Mouse (Mus musculus) hindbrain, embryonic 14.5 days (tissue): Measurements from ENCODE around the gene Hephl1. TPM values are rescaled to one million over a fixed set of nuclear protein-coding genes. Genes with fewer than 3 reads are reported as not detected.

ENCODE experiments used
- ATAC-seq: fragments of 200-750 bp; cut with Nextera tagmentation; 2 replicates; pipeline ENCODE4 v1.8.0; 2017; ENCODE audit warnings: moderate number of reproducible peaks, mild to moderate bottlenecking, moderate TSS enrichment, moderate library complexity; ENCODE audit not compliant: low FRiP score
- DNase-seq: peaks from one replicate; pipeline ENCODE4 v3.0.0-alpha.2; 2015; ENCODE audit warnings: low spot score
- H3K27ac ChIP-seq: fragments of 300-500 bp; sonication (generic); 2 replicates; pipeline ENCODE4 v1.5.1; 2014; ENCODE audit warnings: mild to moderate bottlenecking, moderate library complexity
- H3K27me3 ChIP-seq: fragments of 300-500 bp; sonication (generic); 2 replicates; pipeline ENCODE4 v1.6.1; 2014; ENCODE audit warnings: mild to moderate bottlenecking, low read length, mixed read lengths; ENCODE audit not compliant: control insufficient read depth, insufficient read depth
- H3K36me3 ChIP-seq: fragments of 300-500 bp; sonication (generic); replicated peaks from 2 replicates; pipeline ENCODE4 v1.6.1; 2014; ENCODE audit not compliant: control insufficient read depth, insufficient read depth
- H3K4me1 ChIP-seq: fragments of 300-500 bp; sonication (generic); replicated peaks from 2 replicates; pipeline ENCODE4 v1.6.1; 2014; ENCODE audit warnings: antibody characterized with exemption, low read length, mixed read lengths; ENCODE audit not compliant: control insufficient read depth, insufficient read depth
- H3K4me2 ChIP-seq: fragments of 300-500 bp; sonication (generic); replicated peaks from 2 replicates; pipeline ENCODE4 v1.6.1; 2014; ENCODE audit warnings: mild to moderate bottlenecking, moderate library complexity
- H3K4me3 ChIP-seq: fragments of 300-500 bp; sonication (generic); replicated peaks from 2 replicates; pipeline ENCODE4 v1.5.1; 2014; ENCODE audit warnings: mild to moderate bottlenecking, low read length
- H3K9ac ChIP-seq: fragments of 300-500 bp; sonication (generic); 2 replicates; pipeline ENCODE4 v1.6.1; 2014
- H3K9me3 ChIP-seq: fragments of 300-500 bp; sonication (generic); 2 replicates; pipeline ENCODE4 v1.6.1; 2016; ENCODE audit warnings: low read length; ENCODE audit not compliant: control insufficient read depth
- WGBS: fragments of 180-500 bp; shearing (Covaris S2); extraction: QIAGEN DNeasy Blood & Tissue Kit; methylation state at CpG from one replicate; pipeline ENCODE4 v1.1.7; 2014; 5-methylcytosine and 5-hydroxymethylcytosine counted together
- polyA plus RNA-seq: library from polyadenylated mRNA; unstranded; fragments of >200 nt; fragmentation: Nextera tagmentation; extraction: Ambion mirVana; gene quantifications from 2 replicates; pipeline ENCODE4 v1.2.1, GENCODE M21; 2014

The Hephl1 gene
- polyA plus RNA-seq, 1 experiment from 2014 or later, result not detected

GRCm38 (mm10) chr9:15067995-15068685, 43.8 kb downstream of the Hephl1 start:
- 92% methylated on average over 7 of the region's 7 CpGs for WGBS
- no peaks in the 10 kb centered on the region for H3K4me1 ChIP-seq
- no peak overlapping the region for H3K4me3 ChIP-seq
- no peaks in the 10 kb centered on the region for H3K9me3 ChIP-seq
- no peak overlapping the region for H3K27ac ChIP-seq
- H3K9ac ChIP-seq, result no peak overlapping the region
- no peak overlapping the region for H3K4me2 ChIP-seq
- no peaks in the 10 kb centered on the region for H3K36me3 ChIP-seq
- ATAC-seq, result no peak
- no peaks in the 10 kb centered on the region for H3K27me3 ChIP-seq
- DNase-seq, result no peak

GRCm38 (mm10) chr9:15064176-15064575, 47.7 kb downstream of the Hephl1 start:
- Histone ChIP-seq H3K27ac (no peak overlapping the region), H3K4me2 (no peak overlapping the region), H3K4me1 (no peaks in the 10 kb centered on the region), H3K9me3 (no peaks in the 10 kb centered on the region), H3K36me3 (no peaks in the 10 kb centered on the region), H3K27me3 (no peaks in the 10 kb centered on the region), H3K4me3 (no peak overlapping the region), H3K9ac (no peak overlapping the region)
- DNase-seq, result no peak
- WGBS, result 13% methylated on average over 1 of the region's 1 CpGs
- no peak for ATAC-seq

GRCm38 (mm10) chr9:15060847-15061246, 51.1 kb downstream of the Hephl1 start:
- no peak for ATAC-seq
- no peak overlapping the region for H3K4me3 ChIP-seq
- DNase-seq, result no peak
- H3K9me3 ChIP-seq, result no peaks in the 10 kb centered on the region
- no peaks in the 10 kb centered on the region for H3K36me3 ChIP-seq
- no peaks in the 10 kb centered on the region for H3K4me1 ChIP-seq
- H3K9ac ChIP-seq, result no peak overlapping the region
- no peak overlapping the region for H3K27ac ChIP-seq
- no peaks in the 10 kb centered on the region for H3K27me3 ChIP-seq
- WGBS, result 90% methylated on average over 5 of the region's 5 CpGs
- no peak overlapping the region for H3K4me2 ChIP-seq

GRCm38 (mm10) chr9:15060026-15060425, 51.9 kb downstream of the Hephl1 start:
- Histone ChIP-seq H3K36me3 (no peaks in the 10 kb centered on the region), H3K27me3 (no peaks in the 10 kb centered on the region), H3K9me3 (no peaks in the 10 kb centered on the region), H3K27ac (no peak overlapping the region), H3K4me3 (no peak overlapping the region), H3K4me1 (no peaks in the 10 kb centered on the region), H3K9ac (no peak overlapping the region), H3K4me2 (no peak overlapping the region)
- no peak for ATAC-seq
- DNase-seq, result no peak
- WGBS, result 88% methylated on average over 6 of the region's 6 CpGs

GRCm38 (mm10) chr9:15045740-15046139, 66.2 kb downstream of the Hephl1 start:
- Histone ChIP-seq H3K4me3 (peak overlapping the region; percentile 87), H3K9me3 (no peaks in the 10 kb centered on the region), H3K4me2 (peak overlapping the region; percentile 54), H3K9ac (peak overlapping the region; percentile 98), H3K36me3 (no peaks in the 10 kb centered on the region), H3K4me1 (peaks cover 25% of the 10 kb centered on the region), H3K27me3 (no peaks in the 10 kb centered on the region), H3K27ac (peak overlapping the region; percentile 97)
- ATAC-seq (peak; percentile 18; the same call in 1 of the 2 replicates), DNase-seq (peak; percentile 32)
- WGBS, result 40% methylated on average over 10 of the region's 10 CpGs

GRCm38 (mm10) chr9:15045084-15045669, 66.7 kb downstream of the Hephl1 start, which contains the start of gene Panx1:
Gene Panx1, minus strand, starts transcription at chr9:15045478.
- peak within 1 kb of the TSS; percentile 54 for H3K4me2 ChIP-seq
- peak within 1 kb of the TSS; percentile 98 for H3K9ac ChIP-seq
- H3K36me3 ChIP-seq, result no peaks in the 10 kb centered on the region
- H3K27me3 ChIP-seq, result no peaks in the 10 kb centered on the region
- ATAC-seq, result peak; percentile 94
- H3K9me3 ChIP-seq, result no peaks in the 10 kb centered on the region
- peak within 1 kb of the TSS; percentile 97 for H3K27ac ChIP-seq
- peaks cover 25% of the 10 kb centered on the region for H3K4me1 ChIP-seq
- WGBS, result under 1% methylated on average over 64 of the region's 68 CpGs
- H3K4me3 ChIP-seq, result peak within 1 kb of the TSS; percentile 87
- DNase-seq, result peak; percentile 87

- Histone ChIP-seq H3K27me3 (no peaks in the 10 kb centered on the region), H3K9me3 (no peaks in the 10 kb centered on the region), H3K27ac (peak overlapping the region; percentile 97), H3K4me3 (peak overlapping the region; percentile 87), H3K4me2 (peak overlapping the region; percentile 54), H3K36me3 (no peaks in the 10 kb centered on the region), H3K9ac (peak overlapping the region; percentile 98), H3K4me1 (peaks cover 25% of the 10 kb centered on the region)
- ATAC-seq, result peak; percentile 35
- under 1% methylated on average over 28 of the region's 28 CpGs for WGBS
- DNase-seq, result peak; percentile 44
Measured at GRCm38 (mm10) chr9:15044391-15045083, 67.4 kb downstream of the Hephl1 start.

- H3K27ac ChIP-seq, result no peak overlapping the region
- no peaks in the 10 kb centered on the region for H3K27me3 ChIP-seq
- no peak overlapping the region for H3K4me2 ChIP-seq
- no peak overlapping the region for H3K4me3 ChIP-seq
- 92% methylated on average over 11 of the region's 11 CpGs for WGBS
- DNase-seq (no peak), ATAC-seq (no peak)
- H3K9ac ChIP-seq, result no peak overlapping the region
- no peaks in the 10 kb centered on the region for H3K36me3 ChIP-seq
- peaks cover 30% of the 10 kb centered on the region for H3K4me1 ChIP-seq
- H3K9me3 ChIP-seq, result no peaks in the 10 kb centered on the region
Measured at GRCm38 (mm10) chr9:15041556-15041955, 70.4 kb downstream of the Hephl1 start.

GRCm38 (mm10) chr9:15039848-15040247, 72.1 kb downstream of the Hephl1 start:
- WGBS, result 95% methylated on average over 5 of the region's 5 CpGs

More at GRCm38 (mm10) chr9:15039848-15040247, 72.1 kb downstream of the Hephl1 start:
- Histone ChIP-seq H3K36me3 (no peaks in the 10 kb centered on the region), H3K4me3 (no peak overlapping the region), H3K9ac (no peak overlapping the region), H3K27ac (no peak overlapping the region), H3K9me3 (no peaks in the 10 kb centered on the region), H3K4me2 (no peak overlapping the region), H3K4me1 (peaks cover 26% of the 10 kb centered on the region), H3K27me3 (no peaks in the 10 kb centered on the region)
- DNase-seq (no peak), ATAC-seq (no peak)
